Mouse (Mus musculus) liver, embryonic 14.5 days (tissue): Measurements from ENCODE around the gene Lhfpl5. TPM values are rescaled to one million over a fixed set of nuclear protein-coding genes. Genes with fewer than 3 reads are reported as not detected.

Experiments
- ATAC-seq: fragments of 200-750 bp; cut with Nextera tagmentation; 2 replicates; pipeline ENCODE4 v1.8.0; 2017; ENCODE audit warnings: moderate number of reproducible peaks, mild to moderate bottlenecking, moderate library complexity; ENCODE audit not compliant: insufficient read depth
- DNase-seq, 3 experiments: peaks; one replicate each; pipeline ENCODE4 v3.0.0-alpha.2; 2012 to 2013; ENCODE audit warnings: low read depth in 3 of 3, low spot score in 3 of 3
- H3K27ac ChIP-seq: fragments of 300-500 bp; sonication (generic); 2 replicates; pipeline ENCODE4 v1.5.1; 2014; ENCODE audit warnings: moderate library complexity, mild to moderate bottlenecking, control low read depth, inconsistent platforms
- H3K27me3 ChIP-seq: fragments of 300-500 bp; sonication (generic); 2 replicates; pipeline ENCODE4 v1.6.1; 2014; ENCODE audit warnings: mild to moderate bottlenecking, low read length, moderate library complexity; ENCODE audit not compliant: control insufficient read depth, insufficient read depth
- H3K36me3 ChIP-seq: fragments of 300-500 bp; sonication (generic); replicated peaks from 2 replicates; pipeline ENCODE4 v1.6.1; 2014; ENCODE audit warnings: low read depth; ENCODE audit not compliant: control insufficient read depth, insufficient read depth
- H3K4me1 ChIP-seq, 2 experiments: fragments of 200-500 bp in 1 of 2; fragments of 300-500 bp in 1 of 2; sonication (generic) in 1 of 2; replicated peaks; 2 replicates each; pipeline ENCODE4 v1.6.1; 2012 to 2014; ENCODE audit warnings: antibody characterized with exemption in 1 of 2, inconsistent platforms in 1 of 2, low read length in 1 of 2; ENCODE audit not compliant: control insufficient read depth in 2 of 2, insufficient read depth in 2 of 2
- H3K4me2 ChIP-seq: fragments of 300-500 bp; sonication (generic); 2 replicates; pipeline ENCODE4 v1.6.1; 2014; ENCODE audit warnings: low read depth, mild to moderate bottlenecking, control low read depth, moderate library complexity
- H3K4me3 ChIP-seq, 2 experiments: fragments of 200-500 bp in 1 of 2; fragments of 300-500 bp in 1 of 2; sonication (generic) in 1 of 2; 2 replicates each; pipeline ENCODE4 v1.5.1; 2012 to 2014; ENCODE audit warnings: low read depth in 2 of 2, low read length in 2 of 2, mild to moderate bottlenecking in 2 of 2, control low read depth in 1 of 2, inconsistent platforms in 1 of 2, moderate library complexity in 1 of 2; ENCODE audit not compliant: insufficient read depth in 1 of 2
- H3K9ac ChIP-seq: fragments of 300-500 bp; sonication (generic); replicated peaks from 2 replicates; pipeline ENCODE4 v1.6.1; 2014; ENCODE audit warnings: mild to moderate bottlenecking, control low read depth, moderate library complexity
- H3K9me3 ChIP-seq: fragments of 300-500 bp; sonication (generic); 2 replicates; pipeline ENCODE4 v1.6.1; 2016; ENCODE audit warnings: low read length, mixed read lengths; ENCODE audit not compliant: control insufficient read depth
- CTCF ChIP-seq: IDR thresholded peaks from 2 replicates; pipeline ENCODE4 v1.5.1; 2016; ENCODE audit warnings: antibody characterized with exemption, low read depth, control low read depth
- EP300 ChIP-seq: IDR thresholded peaks from 2 replicates; pipeline ENCODE4 v1.6.1; 2016; ENCODE audit warnings: antibody characterized with exemption, low read depth
- WGBS: fragments of 180-500 bp; shearing (Covaris S2); extraction: QIAGEN DNeasy Blood & Tissue Kit; methylation state at CpG from one replicate; pipeline ENCODE4 v1.1.7; 2014; ENCODE audit not compliant: insufficient replicate concordance; 5-methylcytosine and 5-hydroxymethylcytosine counted together
- polyA plus RNA-seq, 2 experiments: library from polyadenylated mRNA; depleted of rRNA in 1 of 2; stranded (reverse) in 1 of 2; unstranded in 1 of 2; fragments of >200 nt; fragmentation: Nextera tagmentation in 1 of 2; extraction: Ambion mirVana in 1 of 2; gene quantifications; 2 replicates each; pipeline versions ENCODE4 v1.2.1 to v1.2.3; 2012 to 2014

Gene Lhfpl5
- polyA plus RNA-seq, 2 experiments, result not detected

- Histone ChIP-seq H3K9me3 (no peaks in the 10 kb centered on the region), H3K9ac (no peak within 1 kb of the TSS), H3K4me2 (no peak within 1 kb of the TSS), H3K27me3 (no peaks in the 10 kb centered on the region), H3K4me3 (no peak within 1 kb of the TSS), H3K27ac (no peak within 1 kb of the TSS), H3K4me1 (peaks cover 0 to 8% of the 10 kb centered on the region in 2 experiments; a peak in 1 of 4 replicates), H3K36me3 (no peaks in the 10 kb centered on the region)
- no peak for ATAC-seq
- DNase-seq, result no peak
- 73% methylated on average over 6 of the region's 6 CpGs for WGBS
- TF ChIP-seq EP300 (no peak), CTCF (no peak)
Observed at GRCm38 (mm10) chr17:28530506-28530905, 44.9 kb upstream of the Lhfpl5 start, which contains the start of gene Armc12. Gene Armc12 (plus strand): TSS chr17:28530806.

GRCm38 (mm10) chr17:28531946-28532345 is 43.5 kb upstream of the Lhfpl5 start:
- TF ChIP-seq EP300, result no peak
- no peak for TF ChIP-seq CTCF
- no peak overlapping the region for H3K4me3 ChIP-seq
- H3K36me3 ChIP-seq, result no peaks in the 10 kb centered on the region
- no peak overlapping the region for H3K27ac ChIP-seq
- peaks cover 0 to 8% of the 10 kb centered on the region in 2 experiments; a peak in 1 of 4 replicates for H3K4me1 ChIP-seq
- DNase-seq (no peak), ATAC-seq (no peak)
- no peak overlapping the region for H3K9ac ChIP-seq
- no peaks in the 10 kb centered on the region for H3K9me3 ChIP-seq
- 17% methylated on average over 18 of the region's 18 CpGs for WGBS
- H3K27me3 ChIP-seq, result no peaks in the 10 kb centered on the region
- no peak overlapping the region for H3K4me2 ChIP-seq

GRCm38 (mm10) chr17:28532557-28532956 is 42.9 kb upstream of the Lhfpl5 start:
- no peaks in the 10 kb centered on the region for H3K36me3 ChIP-seq
- ATAC-seq, result no peak
- no peak overlapping the region for H3K4me2 ChIP-seq
- no peak overlapping the region for H3K27ac ChIP-seq
- no peak for DNase-seq
- H3K27me3 ChIP-seq, result no peaks in the 10 kb centered on the region
- TF ChIP-seq CTCF (no peak), EP300 (no peak)
- H3K9ac ChIP-seq, result no peak overlapping the region
- peaks cover 0 to 3% of the 10 kb centered on the region in 2 experiments; a peak in 1 of 4 replicates for H3K4me1 ChIP-seq
- H3K9me3 ChIP-seq, result no peaks in the 10 kb centered on the region
- WGBS, result 60% methylated on average over 7 of the region's 7 CpGs
- H3K4me3 ChIP-seq, result no peak overlapping the region

- WGBS, result 79% methylated on average over 13 of the region's 13 CpGs
- Histone ChIP-seq H3K27me3 (no peaks in the 10 kb centered on the region), H3K4me3 (no peak overlapping the region), H3K9ac (no peak overlapping the region), H3K36me3 (no peaks in the 10 kb centered on the region), H3K27ac (no peak overlapping the region), H3K9me3 (no peaks in the 10 kb centered on the region), H3K4me1 (no peaks in the 10 kb centered on the region), H3K4me2 (no peak overlapping the region)
- DNase-seq (no peak), ATAC-seq (no peak)
- no peak for TF ChIP-seq EP300
- TF ChIP-seq CTCF, result no peak
Observed at GRCm38 (mm10) chr17:28533327-28533726, 42.1 kb upstream of the Lhfpl5 start.

GRCm38 (mm10) chr17:28537881-28538280 is 37.6 kb upstream of the Lhfpl5 start:
- H3K36me3 ChIP-seq, result no peaks in the 10 kb centered on the region
- H3K9me3 ChIP-seq, result no peaks in the 10 kb centered on the region
- no peaks in the 10 kb centered on the region for H3K4me1 ChIP-seq
- H3K4me2 ChIP-seq, result no peak overlapping the region
- no peak overlapping the region for H3K27ac ChIP-seq
- 40% methylated on average over 12 of the region's 12 CpGs for WGBS
- no peak overlapping the region for H3K9ac ChIP-seq
- no peak overlapping the region for H3K4me3 ChIP-seq
- no peak for DNase-seq
- ATAC-seq, result no peak
- H3K27me3 ChIP-seq, result no peaks in the 10 kb centered on the region
- TF ChIP-seq CTCF (peak; percentile 38), EP300 (no peak)
